Mouse (Mus musculus): ENCODE data around the gene Lnp1.

DNA sequence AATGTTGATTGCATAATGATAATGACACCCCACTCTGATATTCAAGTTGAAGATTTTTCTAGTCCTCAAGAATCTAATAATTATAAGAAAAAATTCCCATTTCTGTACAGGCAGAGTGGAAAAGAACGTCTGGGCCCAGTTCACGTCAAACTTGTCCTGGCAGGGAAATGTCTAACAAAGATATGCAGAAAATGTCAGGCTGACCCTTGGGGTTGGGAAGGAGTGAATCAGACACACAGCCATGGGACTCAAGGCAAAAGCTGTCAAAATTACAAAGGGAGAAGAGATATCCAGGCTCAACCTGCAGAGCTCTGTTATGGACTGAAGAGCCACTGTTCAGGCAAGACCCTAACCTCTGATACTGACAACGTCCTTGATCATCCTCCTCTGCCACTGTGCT lies 57.4 kb downstream of the Lnp1 start:
- TF ChIP-seq CTCF (conservative IDR thresholded peaks at IDR 0.05; ENCODE audit: low read length) (no peak), NANOG (IDR thresholded peaks at IDR 0.05; ENCODE audit: borderline replicate concordance, low read length) (no peak), POU5F1 (IDR thresholded peaks at IDR 0.05; ENCODE audit: borderline replicate concordance, low read length) (no peak)
